Mouse (Mus musculus): ENCODE data around the gene Cdc40.

The Cdc40 gene

GRCm38 (mm10) chr10:40882831-40883643 lies at the start of gene Cdc40, which contains the start of gene Wasf1:
Gene Cdc40, minus strand, starts transcription at chr10:40883311.
Gene Wasf1, plus strand, starts transcription at chr10:40883475.
- DNase-seq = peak; percentile 95 to 97

DNA sequence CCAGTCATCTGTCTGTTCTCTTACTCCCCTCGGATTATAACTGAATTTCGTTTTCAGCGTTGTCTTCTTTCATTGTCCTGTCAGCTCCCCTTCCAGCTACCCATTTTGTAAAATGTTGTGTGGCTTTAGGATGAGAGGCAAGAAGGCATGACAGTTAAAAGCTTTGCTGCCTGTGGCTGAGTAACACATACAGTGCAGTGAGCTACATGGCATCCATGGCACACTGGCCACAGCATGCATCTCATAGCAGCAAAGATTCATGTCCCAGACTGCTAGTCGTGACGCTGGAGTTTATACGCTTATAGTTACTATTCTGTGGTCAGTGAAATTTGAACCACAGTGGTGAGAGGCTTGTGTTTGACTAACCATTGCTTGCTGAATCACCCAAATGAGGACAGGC lies 36.4 kb upstream of the Cdc40 start:
- no peak for DNase-seq

DNA sequence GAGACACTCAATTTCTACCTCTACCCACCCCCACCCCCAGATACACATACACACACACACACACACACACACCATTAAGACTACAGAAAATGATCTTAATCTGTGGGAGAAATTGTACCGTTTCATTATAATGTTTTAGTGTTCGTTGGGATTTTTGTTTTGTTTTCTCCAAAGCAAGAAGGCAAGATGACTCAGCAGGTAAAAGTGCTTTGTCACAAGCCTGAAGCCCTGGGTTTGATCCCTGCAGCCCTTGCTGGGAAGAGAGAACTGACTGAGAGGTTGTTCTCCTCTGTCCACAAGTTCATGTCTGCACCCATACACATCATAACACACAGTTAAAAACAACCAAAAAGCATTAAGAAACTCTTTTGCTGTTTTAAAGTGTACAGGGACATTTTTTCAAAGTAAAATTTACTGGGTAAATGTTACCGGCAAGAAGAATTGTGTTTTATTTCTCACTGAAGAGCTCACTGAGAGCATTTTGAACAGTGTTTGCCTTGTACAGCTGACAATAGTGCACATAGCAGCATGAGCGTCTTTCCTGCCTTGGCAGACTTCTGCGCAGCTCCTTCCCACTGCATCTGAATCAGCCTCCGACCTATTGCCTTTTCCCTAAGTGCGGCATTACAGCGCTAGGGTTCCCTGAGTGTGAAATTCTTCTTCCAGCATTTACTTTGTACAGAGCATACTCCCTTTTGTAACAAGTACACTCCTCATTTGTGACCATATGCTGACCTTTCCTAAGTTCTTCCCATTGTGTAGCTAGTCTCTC lies 35.7 kb upstream of the Cdc40 start:
- no peak for DNase-seq

DNA sequence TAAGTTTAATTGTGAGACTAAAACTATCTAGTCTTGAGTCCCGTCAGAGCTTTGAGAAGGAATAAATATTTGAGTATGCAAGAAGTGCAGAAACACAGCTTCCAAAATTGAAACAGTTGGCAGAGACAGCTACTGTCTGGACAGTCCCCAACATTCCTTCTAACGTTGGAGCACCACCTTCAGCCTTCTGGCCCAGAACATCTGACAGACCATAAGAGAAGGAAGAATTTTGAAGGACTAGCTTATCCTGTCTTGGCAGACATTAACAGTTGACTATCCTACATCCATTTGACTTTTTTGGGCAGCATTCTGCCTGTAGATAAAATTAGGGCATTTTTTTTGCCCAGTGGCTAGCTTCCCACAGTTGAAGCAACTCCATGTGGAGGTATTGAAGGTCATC lies 32.1 kb upstream of the Cdc40 start:
- DNase-seq = no peak

GRCm38 (mm10) chr10:40910811-40911210 lies 27.7 kb upstream of the Cdc40 start:
- DNase-seq = no peak

- DNase-seq = no peak
These were observed 25.5 kb upstream of the Cdc40 start for GRCm38 (mm10) chr10:40908580-40908979.

DNA sequence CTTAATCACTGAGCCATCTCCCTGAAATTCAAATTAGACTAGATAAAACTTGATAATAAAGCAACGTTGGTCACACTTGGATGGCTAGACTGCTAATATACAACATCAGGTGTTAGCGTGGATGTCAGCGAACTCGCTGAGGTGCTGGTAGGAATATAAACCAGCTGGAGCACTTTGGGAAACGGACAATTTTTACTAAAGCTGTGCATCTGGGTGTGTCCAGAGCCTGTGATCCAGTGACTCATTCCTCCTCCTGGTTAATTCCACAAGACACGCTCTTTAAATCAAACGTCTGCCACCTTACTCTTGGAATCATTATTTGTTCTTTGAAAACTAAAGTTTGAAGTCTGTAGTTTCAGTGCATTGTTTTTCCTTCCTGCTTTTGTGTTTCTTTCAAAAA lies 23.7 kb upstream of the Cdc40 start:
- no peak for DNase-seq

GRCm38 (mm10) chr10:40906131-40906530 lies 23.0 kb upstream of the Cdc40 start:
- DNase-seq = no peak

DNA sequence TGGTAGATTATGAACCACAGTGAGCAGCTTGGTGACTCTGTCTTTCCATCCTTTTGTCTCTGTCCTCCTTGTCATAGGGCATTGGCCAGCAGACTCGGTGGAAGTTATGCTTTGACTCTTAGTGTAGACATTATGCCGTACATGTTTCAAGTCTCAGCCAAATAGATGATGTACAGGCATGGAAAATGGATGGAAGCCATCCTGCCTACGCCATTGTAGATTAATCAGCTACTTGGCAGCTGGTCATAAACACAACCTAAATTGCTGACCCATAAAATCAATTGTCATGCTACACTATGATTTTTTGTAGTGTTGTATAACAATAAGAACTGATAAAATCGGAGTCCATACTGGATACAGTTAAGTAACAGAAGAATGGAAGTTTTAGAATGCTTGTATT lies 18.7 kb upstream of the Cdc40 start:
- no peak for DNase-seq

- DNase-seq = no peak
These were observed 13.5 kb upstream of the Cdc40 start for GRCm38 (mm10) chr10:40896656-40897055.

DNA sequence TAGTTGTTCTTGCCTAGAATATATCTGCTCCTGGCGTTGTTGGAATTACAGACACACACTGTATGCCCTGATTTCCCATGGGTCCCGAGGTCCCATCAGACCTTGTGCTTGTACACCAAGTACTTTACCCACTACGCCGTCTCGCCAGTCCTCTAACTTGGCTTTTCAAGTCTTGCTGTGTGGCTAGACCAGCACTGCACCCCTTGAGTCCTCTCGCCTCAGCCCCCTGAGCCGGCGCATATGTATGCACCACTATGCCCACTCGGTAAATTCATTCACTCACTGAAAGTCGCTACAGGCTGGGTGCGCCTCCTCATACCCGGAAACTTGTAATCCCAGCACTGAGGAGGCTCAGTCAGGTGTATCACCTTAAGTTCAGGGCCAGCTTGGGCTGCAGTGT lies 12.7 kb upstream of the Cdc40 start:
- no peak for DNase-seq

DNA sequence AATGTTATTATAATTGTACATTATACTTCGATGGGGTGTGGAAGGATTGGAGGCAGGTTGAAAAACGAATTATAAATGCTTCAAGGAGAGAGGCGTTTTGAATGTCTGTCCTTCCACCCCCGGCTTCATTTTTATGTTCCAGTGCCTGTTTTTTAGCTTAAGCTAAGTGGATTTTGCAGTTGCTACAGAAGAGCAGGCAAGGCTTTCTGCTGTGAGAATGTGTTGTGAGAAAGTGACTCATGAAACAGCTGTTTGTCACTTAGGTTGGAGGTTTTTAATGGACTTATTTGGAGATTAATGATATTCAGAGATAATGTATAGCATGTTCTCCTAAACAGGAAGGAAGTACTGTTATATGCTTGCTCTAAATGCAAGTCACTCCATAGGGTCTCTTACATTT lies 6.0 kb upstream of the Cdc40 start:
- no peak for DNase-seq

GRCm38 (mm10) chr10:40887316-40887715 lies 4.2 kb upstream of the Cdc40 start:
- DNase-seq = no peak

DNA sequence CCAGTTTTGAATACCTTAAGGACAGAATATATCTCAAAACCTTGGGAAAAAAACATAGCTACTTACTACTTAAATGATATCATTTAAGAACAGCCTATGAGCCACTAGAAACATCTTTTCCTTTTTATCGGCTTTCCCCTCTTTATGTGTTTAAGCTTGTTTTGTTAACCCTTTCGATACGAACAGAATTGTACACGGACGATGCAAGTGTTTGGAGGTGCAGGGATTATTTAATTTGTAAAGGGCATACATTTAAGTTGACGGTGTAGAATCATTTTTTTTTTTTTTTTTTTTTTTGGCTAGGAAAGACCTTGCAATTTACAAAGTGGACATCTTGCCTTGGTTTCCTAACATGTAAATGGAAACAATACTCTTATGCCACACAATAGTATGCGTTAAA lies 2.3 kb upstream of the Cdc40 start:
- no peak for DNase-seq

DNA sequence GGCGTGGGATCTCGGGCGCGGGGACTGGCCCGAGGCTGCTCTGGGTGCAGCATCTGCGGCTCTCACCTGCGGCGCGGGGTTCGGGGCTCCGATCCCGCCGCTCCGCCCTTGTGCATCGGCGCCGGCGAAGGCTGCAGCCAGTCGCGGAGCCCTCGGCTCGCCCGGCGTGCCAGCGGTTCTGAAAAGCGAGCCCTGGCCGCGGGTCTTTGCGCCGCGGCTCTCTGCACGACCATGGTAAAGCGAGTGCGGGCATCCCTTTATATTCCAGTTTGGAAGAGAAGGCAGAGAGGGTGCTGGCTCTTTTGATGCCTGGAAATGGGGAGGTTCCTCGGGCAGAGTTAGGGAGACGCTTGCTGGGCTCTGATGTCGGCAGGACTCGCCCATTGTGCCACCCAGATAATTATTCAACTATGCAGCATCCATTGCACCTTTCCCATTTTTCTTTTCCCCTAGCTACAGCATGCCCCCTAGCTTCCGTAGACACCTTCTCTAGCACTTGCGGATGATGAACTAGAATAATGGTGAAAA lies 1.2 kb upstream of the Cdc40 start:
- DNase-seq = peak; percentile 17 to 34

DNA sequence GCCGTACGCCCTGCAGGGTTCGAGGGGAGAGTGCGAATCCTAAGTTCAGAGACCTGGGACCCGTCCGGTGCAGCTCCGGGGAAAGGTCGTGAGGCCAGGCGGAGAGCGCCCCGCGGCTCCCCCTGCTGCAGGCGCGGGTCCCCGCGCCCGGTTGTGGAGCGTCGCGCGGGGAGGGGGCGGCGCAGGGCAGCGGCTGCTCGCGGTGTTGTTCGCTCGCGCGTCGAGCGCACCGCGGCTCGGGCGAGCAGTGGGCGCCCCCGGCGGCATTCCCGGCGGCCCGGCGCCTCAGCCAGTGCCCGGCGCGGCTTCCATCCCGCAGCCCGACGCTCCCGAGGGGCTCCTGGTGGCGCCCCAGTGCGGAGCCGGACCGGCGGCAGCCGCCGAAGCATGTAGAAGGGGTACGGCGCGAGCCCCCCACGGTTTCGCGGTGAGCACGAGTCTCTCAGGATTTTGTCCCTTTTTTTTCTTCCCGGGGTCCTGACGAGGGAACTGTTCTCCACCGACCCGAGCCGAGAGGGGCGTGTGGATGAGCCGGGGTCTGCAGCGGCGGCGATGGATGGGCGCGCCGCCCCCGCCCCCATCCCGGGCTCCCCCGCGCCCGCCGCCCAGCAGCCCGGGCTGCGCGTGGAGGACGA lies 650 bp upstream of the Cdc40 start:
- DNase-seq = no peak

DNA sequence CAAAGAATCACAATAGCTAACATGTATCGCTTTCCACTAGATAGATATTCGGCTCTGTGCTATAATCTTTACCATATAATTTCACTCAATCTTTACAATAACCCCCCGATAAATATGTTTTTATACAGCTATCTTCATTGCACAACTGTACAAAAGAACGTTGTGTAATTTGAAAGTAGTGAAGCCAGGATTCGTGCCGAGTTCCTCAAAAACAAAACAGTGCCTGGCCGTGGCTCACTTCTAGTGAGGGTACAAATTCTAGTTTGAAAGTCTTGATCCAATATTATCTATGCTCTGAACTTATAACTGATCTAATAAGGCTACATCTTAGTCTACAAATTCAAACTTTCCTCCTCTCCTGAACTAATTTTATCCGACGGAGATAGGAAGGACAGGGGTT lies 778 bp downstream of the Cdc40 start:
- no peak for DNase-seq

GRCm38 (mm10) chr10:40881236-40881635 lies 1.9 kb downstream of the Cdc40 start:
- DNase-seq = no peak

DNA sequence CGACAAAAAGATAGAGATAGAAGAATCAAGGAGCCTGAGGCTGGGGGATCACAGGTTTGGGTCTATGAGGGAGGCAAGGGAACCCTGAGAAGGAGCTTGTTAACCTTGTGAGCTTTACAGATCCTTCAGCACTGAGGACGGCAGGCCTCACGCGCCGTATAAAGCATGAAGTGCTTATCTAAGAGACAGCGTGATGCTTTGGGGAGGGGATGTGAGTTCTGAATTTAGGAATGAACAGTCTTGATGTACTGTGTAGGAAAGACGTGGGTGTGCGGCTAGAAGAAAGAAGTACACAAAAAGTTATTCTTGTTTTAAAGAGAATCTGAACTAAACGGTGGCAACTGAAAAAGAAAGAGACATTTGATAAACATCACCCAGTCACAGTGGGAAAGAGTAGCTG lies 3.1 kb downstream of the Cdc40 start:
- DNase-seq = no peak

DNA sequence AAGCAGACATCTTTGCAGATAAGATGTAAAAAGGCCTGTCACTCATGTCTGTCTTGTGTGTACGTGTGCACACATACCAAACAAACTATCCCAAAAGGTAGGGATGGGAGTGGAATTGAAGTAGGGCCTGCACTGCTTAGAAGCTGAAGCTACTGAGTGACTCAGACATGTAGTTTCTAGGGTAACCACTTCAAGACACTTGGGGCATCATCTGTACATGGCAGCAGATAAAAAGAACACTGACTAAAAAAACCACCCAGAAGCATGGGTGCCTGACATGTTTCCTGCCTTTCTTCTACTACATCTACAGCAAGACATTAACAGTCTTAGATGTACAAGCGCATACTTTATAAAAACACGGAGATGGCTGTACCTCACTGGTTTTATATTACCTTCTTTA lies 4.9 kb downstream of the Cdc40 start:
- DNase-seq = no peak

DNA sequence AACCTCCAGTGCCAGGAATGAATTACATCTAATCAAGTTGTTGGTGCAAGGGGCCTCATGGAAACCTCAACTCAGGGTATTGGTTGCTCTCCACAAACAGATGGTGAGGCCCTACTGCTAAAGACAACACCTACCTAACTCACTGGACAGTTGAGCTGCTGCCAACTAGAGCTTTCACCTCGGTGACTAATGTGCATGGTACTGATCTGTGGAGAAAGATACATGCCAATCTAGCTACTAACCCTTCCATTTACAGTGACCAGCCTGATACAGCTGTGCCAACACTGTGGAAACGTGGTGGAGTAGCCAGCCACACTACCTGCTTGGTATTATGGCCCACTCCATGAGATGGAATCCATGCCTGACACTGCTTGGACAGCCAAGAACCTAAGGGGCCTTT lies 11.1 kb downstream of the Cdc40 start:
- DNase-seq = no peak

GRCm38 (mm10) chr10:40871301-40871700 lies 11.8 kb downstream of the Cdc40 start:
- no peak for DNase-seq

GRCm38 (mm10) chr10:40868081-40868480 lies 15.0 kb downstream of the Cdc40 start:
- DNase-seq = no peak

DNA sequence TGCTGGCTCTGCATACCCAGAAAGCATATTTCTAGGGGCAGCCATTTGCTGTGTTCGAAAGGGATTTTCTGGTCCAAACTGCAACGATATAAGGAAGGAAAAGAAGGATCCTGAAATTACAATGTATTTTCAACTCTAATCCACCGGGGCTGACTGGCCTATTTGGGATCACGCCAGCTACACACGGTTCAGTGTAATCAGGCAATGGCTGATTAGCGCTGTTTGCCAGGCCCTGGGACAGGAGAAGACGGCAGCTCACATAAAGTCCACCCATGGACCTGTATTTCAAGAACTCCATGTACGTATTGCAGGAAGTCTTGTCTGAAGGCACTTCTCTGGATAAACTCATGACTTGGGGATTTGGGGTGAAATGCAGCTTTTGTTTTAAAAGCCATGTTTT lies 25.5 kb downstream of the Cdc40 start:
- DNase-seq = no peak

Data from lung, postnatal 4 days (tissue).